Mouse (Mus musculus): ENCODE results near the gene Hspb1. TPM values are rescaled to one million over a fixed set of nuclear protein-coding genes. Genes with fewer than 3 reads are reported as not detected.

Gene Hspb1
- polyA plus RNA-seq, 1 experiment from 2014 or later: 0.23 TPM

DNA sequence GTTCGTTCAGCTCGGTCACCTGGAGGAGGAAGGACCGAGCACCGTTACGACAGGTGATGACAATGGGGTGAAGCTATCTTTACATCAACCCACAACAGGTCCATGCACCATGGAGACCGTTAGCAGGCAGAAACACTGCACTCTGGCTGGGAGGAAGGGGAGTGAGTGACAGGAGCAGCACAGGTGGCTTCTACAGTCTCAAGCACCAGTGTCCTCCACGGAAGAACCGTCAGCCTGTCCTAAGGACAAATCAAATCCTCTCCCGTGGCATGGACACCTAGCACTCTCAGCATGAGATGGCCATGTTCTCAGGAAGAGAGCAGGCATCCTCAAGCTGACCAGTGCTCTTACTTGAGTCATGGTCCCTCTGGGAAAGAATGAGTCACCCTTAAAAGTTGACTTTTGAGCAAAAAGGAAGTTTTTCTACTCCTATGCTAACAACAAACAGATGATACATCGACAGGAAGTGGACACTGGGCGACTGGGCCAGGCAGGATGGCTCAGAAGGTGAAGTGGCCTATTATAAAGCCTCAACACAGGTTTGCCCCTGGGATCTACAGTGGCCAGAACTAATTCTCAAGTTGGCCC lies 24.0 kb downstream of the Hspb1 start:
- H3K79me2 ChIP-seq (ENCODE audit: inconsistent target): peaks cover 99% of the 10 kb centered on the region
- 66% methylated on average over 11 of the region's 11 CpGs for WGBS (ENCODE audit: missing documents)
- peak overlapping the region; percentile 77 for H3K27ac ChIP-seq
- H3K36me3 ChIP-seq (ENCODE audit: inconsistent target): peaks cover 24% of the 10 kb centered on the region; the same call in 1 of the 2 replicates
- no peak overlapping the region for H3K4me3 ChIP-seq (ENCODE audit: inconsistent target)

DNA sequence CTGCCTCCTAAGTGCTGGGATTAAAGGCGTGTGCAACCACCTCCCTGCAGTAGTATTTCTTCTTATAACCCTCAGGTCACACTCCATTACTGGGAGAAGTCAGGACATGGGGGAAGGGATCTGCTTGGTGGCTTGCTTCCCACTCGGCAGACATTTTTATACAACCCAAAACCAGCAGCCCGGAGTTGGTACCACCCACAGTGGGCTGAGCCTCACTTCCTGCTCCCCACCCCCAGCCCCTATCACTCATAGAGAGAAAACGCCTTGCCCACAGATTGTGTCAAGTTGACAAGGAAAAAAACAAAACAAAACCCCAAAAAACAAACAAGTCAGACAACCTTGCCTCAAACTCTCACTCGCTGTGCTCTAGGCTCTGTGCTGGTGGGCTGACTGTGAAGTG lies 25.5 kb downstream of the Hspb1 start:
- H3K4me3 ChIP-seq (ENCODE audit: inconsistent target): no peak overlapping the region
- H3K27ac ChIP-seq: peak overlapping the region; percentile 77
- peaks cover 32% of the 10 kb centered on the region; the same call in 1 of the 2 replicates for H3K36me3 ChIP-seq (ENCODE audit: inconsistent target)
- 39% methylated on average over 5 of the region's 5 CpGs for WGBS (ENCODE audit: missing documents)
- H3K79me2 ChIP-seq (ENCODE audit: inconsistent target): peaks cover 100% of the 10 kb centered on the region

GRCm38 (mm10) chr5:135914156-135914555 lies 26.4 kb downstream of the Hspb1 start:
- peaks cover 38% of the 10 kb centered on the region; the same call in 1 of the 2 replicates for H3K36me3 ChIP-seq (ENCODE audit: inconsistent target)
- H3K4me3 ChIP-seq (ENCODE audit: inconsistent target): no peak overlapping the region
- 46% methylated on average over 6 of the region's 6 CpGs for WGBS (ENCODE audit: missing documents)
- H3K79me2 ChIP-seq (ENCODE audit: inconsistent target): peaks cover 100% of the 10 kb centered on the region
- peak overlapping the region; percentile 77 for H3K27ac ChIP-seq

- Histone ChIP-seq H3K27ac (no peak overlapping the region), H3K36me3 (ENCODE audit: inconsistent target) (peaks cover 41% of the 10 kb centered on the region; the same call in 1 of the 2 replicates), H3K4me3 (ENCODE audit: inconsistent target) (no peak overlapping the region), H3K79me2 (ENCODE audit: inconsistent target) (peaks cover 100% of the 10 kb centered on the region)
- WGBS (ENCODE audit: missing documents): 74% methylated on average over 6 of the region's 6 CpGs
Measured at GRCm38 (mm10) chr5:135916051-135916565, 28.4 kb downstream of the Hspb1 start.

DNA sequence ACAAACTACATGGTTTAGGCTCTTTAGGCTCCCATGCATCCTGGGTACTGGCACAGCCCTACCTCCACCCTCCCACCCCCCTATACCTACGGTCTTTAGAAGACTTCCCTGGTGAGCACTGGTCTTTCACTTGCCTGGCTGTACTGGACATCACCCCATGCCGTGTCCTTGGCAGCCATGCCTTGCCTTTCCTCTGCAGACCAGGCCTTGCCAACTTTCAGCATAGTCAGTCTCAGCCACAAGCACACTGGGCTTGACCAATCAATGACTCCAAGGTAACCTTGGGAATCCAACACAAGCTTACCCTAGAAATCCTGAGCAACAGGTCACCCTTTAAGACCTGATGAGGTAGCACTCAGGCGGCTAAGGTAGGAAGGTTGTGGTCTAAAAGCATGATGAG lies 28.9 kb downstream of the Hspb1 start:
- 95% methylated on average over 3 of the region's 3 CpGs for WGBS (ENCODE audit: missing documents)
- Histone ChIP-seq H3K27ac (no peak overlapping the region), H3K36me3 (ENCODE audit: inconsistent target) (peaks cover 43% of the 10 kb centered on the region), H3K4me3 (ENCODE audit: inconsistent target) (no peak overlapping the region), H3K79me2 (ENCODE audit: inconsistent target) (peaks cover 100% of the 10 kb centered on the region)

- no peak overlapping the region for H3K27ac ChIP-seq
- no peak overlapping the region for H3K4me3 ChIP-seq (ENCODE audit: inconsistent target)
- H3K36me3 ChIP-seq (ENCODE audit: inconsistent target): peaks cover 52% of the 10 kb centered on the region
- 93% methylated on average over 8 of the region's 8 CpGs for WGBS (ENCODE audit: missing documents)
- peaks cover 100% of the 10 kb centered on the region for H3K79me2 ChIP-seq (ENCODE audit: inconsistent target)
Measured at GRCm38 (mm10) chr5:135917327-135918058, 29.8 kb downstream of the Hspb1 start.

DNA sequence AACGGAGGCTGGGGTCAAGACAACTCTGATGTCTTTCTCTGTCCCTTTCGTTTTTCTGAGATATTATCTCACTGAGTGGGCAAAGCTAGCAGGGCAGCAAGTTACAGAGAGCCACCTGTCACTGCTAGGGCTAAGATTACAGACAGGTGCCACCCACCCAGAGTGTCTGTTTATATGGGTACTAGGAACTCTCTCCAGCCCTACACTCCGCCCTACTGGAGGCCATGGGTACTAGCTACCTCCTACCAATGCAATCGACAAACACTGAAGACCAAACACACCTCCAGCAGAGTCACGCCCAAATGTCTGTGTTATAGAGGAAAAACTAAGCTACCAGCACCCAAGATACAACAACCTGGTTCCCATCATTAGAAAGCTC lies 30.3 kb downstream of the Hspb1 start:
- Histone ChIP-seq H3K27ac (no peak overlapping the region), H3K4me3 (ENCODE audit: inconsistent target) (no peak overlapping the region), H3K36me3 (ENCODE audit: inconsistent target) (peaks cover 56% of the 10 kb centered on the region), H3K79me2 (ENCODE audit: inconsistent target) (peaks cover 100% of the 10 kb centered on the region)
- 92% methylated on average over 5 of the region's 5 CpGs for WGBS (ENCODE audit: missing documents)

- peaks cover 58% of the 10 kb centered on the region for H3K36me3 ChIP-seq (ENCODE audit: inconsistent target)
- 92% methylated on average over 5 of the region's 5 CpGs for WGBS (ENCODE audit: missing documents)
- H3K79me2 ChIP-seq (ENCODE audit: inconsistent target): peaks cover 100% of the 10 kb centered on the region
- H3K27ac ChIP-seq: no peak overlapping the region
- H3K4me3 ChIP-seq (ENCODE audit: inconsistent target): no peak overlapping the region
Measured at GRCm38 (mm10) chr5:135918593-135918992, 30.9 kb downstream of the Hspb1 start.

GRCm38 (mm10) chr5:135919902-135920301 lies 32.2 kb downstream of the Hspb1 start:
- Histone ChIP-seq H3K36me3 (ENCODE audit: inconsistent target) (peaks cover 67% of the 10 kb centered on the region), H3K27ac (no peak overlapping the region), H3K79me2 (ENCODE audit: inconsistent target) (peaks cover 100% of the 10 kb centered on the region), H3K4me3 (ENCODE audit: inconsistent target) (no peak overlapping the region)
- 100% methylated on average over 2 of the region's 3 CpGs for WGBS (ENCODE audit: missing documents)

DNA sequence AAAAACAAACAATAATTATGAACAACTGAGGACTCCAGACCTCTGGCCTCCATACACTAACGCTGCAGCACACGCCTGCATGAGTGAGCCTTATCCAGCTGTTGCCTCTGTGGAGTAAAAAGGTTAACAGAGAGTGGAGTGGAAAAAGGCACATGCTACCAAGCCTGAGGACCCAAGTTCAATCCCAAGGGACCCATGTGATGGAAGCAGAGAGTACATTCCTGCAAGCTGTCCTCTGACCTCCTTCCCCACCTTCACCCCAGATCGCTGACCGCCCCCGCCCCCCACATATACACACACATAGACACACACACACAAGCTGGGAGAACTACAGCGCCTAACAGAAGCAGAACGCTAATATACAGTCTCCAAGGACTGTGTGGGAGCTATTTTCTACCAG lies 36.2 kb downstream of the Hspb1 start:
- 98% methylated on average over 6 of the region's 7 CpGs for WGBS (ENCODE audit: missing documents)
- H3K36me3 ChIP-seq (ENCODE audit: inconsistent target): peaks cover 84% of the 10 kb centered on the region
- no peak overlapping the region for H3K4me3 ChIP-seq (ENCODE audit: inconsistent target)
- peaks cover 100% of the 10 kb centered on the region for H3K79me2 ChIP-seq (ENCODE audit: inconsistent target)
- no peak overlapping the region for H3K27ac ChIP-seq

DNA sequence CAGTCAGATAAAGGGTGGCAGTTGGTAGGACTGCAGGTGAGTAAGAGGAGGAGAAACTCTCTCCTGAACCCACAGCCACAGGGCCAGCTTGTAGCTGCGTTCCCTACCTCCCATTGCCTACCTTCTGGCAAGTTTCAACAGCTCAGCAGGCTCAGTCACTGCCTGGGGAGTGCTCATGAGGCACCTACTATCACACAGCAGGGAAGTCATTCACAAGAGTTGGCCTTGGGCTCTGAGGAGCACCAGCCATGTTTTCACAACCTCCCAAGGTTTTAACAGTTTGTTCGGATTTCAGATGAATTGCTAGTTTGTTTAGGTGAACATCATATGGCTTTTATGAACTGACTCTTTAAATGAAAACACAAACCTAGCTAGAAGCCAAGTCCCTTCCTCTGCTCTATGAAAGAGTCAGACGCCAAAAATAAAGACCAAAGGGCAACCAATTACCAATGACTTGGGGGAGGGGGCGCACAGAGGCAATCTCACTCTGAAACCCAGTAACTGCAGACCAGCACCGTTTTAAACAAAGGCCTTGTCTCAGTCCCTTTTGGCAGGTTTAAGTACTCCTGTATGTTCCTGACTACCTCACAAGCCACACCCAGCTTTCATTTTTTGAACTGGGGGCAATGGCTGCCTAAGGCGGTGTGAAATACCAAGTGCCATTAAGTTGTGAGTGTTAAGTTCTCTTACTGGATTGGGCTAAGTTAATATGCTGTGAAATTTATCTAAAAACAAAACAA lies 42.1 kb downstream of the Hspb1 start:
- H3K36me3 ChIP-seq (ENCODE audit: inconsistent target): peaks cover 71% of the 10 kb centered on the region
- 93% methylated on average over 6 of the region's 6 CpGs for WGBS (ENCODE audit: missing documents)

GRCm38 (mm10) chr5:135931526-135931925 lies 43.8 kb downstream of the Hspb1 start:
- Histone ChIP-seq H3K36me3 (ENCODE audit: inconsistent target) (peaks cover 54% of the 10 kb centered on the region), H3K4me3 (ENCODE audit: inconsistent target) (no peak overlapping the region), H3K27ac (no peak overlapping the region), H3K79me2 (ENCODE audit: inconsistent target) (peaks cover 76% of the 10 kb centered on the region)
- 90% methylated on average over 9 of the region's 9 CpGs for WGBS (ENCODE audit: missing documents)

More for the DNA sequence above, 42.1 kb downstream of the Hspb1 start:
- Histone ChIP-seq H3K27ac (no peak overlapping the region), H3K79me2 (ENCODE audit: inconsistent target) (peaks cover 93% of the 10 kb centered on the region), H3K4me3 (ENCODE audit: inconsistent target) (no peak overlapping the region)

- Histone ChIP-seq H3K79me2 (ENCODE audit: inconsistent target) (peaks cover 68% of the 10 kb centered on the region), H3K27ac (no peak overlapping the region), H3K4me3 (ENCODE audit: inconsistent target) (peak overlapping the region; percentile 96; the same call in 1 of the 2 replicates), H3K36me3 (ENCODE audit: inconsistent target) (peaks cover 47% of the 10 kb centered on the region)
- 94% methylated on average over 2 of the region's 2 CpGs for WGBS (ENCODE audit: missing documents)
Measured at GRCm38 (mm10) chr5:135932359-135932758, 44.6 kb downstream of the Hspb1 start.

GRCm38 (mm10) chr5:135933222-135933899 lies 45.6 kb downstream of the Hspb1 start:
- H3K79me2 ChIP-seq (ENCODE audit: inconsistent target): peaks cover 58% of the 10 kb centered on the region
- WGBS (ENCODE audit: missing documents): 12% methylated on average over 12 of the region's 12 CpGs
- peak overlapping the region; percentile 96 for H3K4me3 ChIP-seq (ENCODE audit: inconsistent target)
- peak overlapping the region; percentile 95 for H3K27ac ChIP-seq
- peaks cover 38% of the 10 kb centered on the region for H3K36me3 ChIP-seq (ENCODE audit: inconsistent target)

Data from macrophage (primary cell).